Mouse (Mus musculus) liver, embryonic 13.5 days (tissue): ENCODE measurements around the gene Zfp326. TPM values are rescaled to one million over a fixed set of nuclear protein-coding genes. Genes with fewer than 3 reads are reported as not detected.

Experiments
- ATAC-seq: fragments of 200-750 bp; cut with Nextera tagmentation; 2 replicates; pipeline ENCODE4 v1.8.0; 2017; ENCODE audit warnings: low read depth, mild to moderate bottlenecking, moderate number of reproducible peaks, moderate library complexity
- DNase-seq: peaks from one replicate; pipeline ENCODE4 v3.0.0; 2022
- H3K27ac ChIP-seq: fragments of 300-500 bp; sonication (generic); 2 replicates; pipeline ENCODE4 v1.5.1; 2015; ENCODE audit warnings: moderate library complexity, mild to moderate bottlenecking, inconsistent platforms
- H3K27me3 ChIP-seq: fragments of 300-500 bp; sonication (generic); 2 replicates; pipeline ENCODE4 v1.6.1; 2015; ENCODE audit warnings: mild to moderate bottlenecking, inconsistent platforms
- H3K36me3 ChIP-seq: fragments of 300-500 bp; sonication (generic); 2 replicates; pipeline ENCODE4 v1.6.1; 2015; ENCODE audit warnings: mild to moderate bottlenecking, inconsistent platforms
- H3K4me1 ChIP-seq: fragments of 300-500 bp; sonication (generic); replicated peaks from 2 replicates; pipeline ENCODE4 v1.6.1; 2015; ENCODE audit warnings: inconsistent platforms
- H3K4me2 ChIP-seq: fragments of 300-500 bp; sonication (generic); 2 replicates; pipeline ENCODE4 v1.6.1; 2015; ENCODE audit warnings: inconsistent platforms, mild to moderate bottlenecking, moderate library complexity
- H3K4me3 ChIP-seq: fragments of 300-500 bp; sonication (generic); replicated peaks from 2 replicates; pipeline ENCODE4 v1.5.1; 2015; ENCODE audit warnings: mild to moderate bottlenecking, inconsistent platforms
- H3K9ac ChIP-seq: fragments of 300-500 bp; sonication (generic); 2 replicates; pipeline ENCODE4 v1.6.1; 2015; ENCODE audit warnings: mild to moderate bottlenecking, inconsistent platforms
- H3K9me3 ChIP-seq: fragments of 300-500 bp; sonication (generic); replicated peaks from 2 replicates; pipeline ENCODE4 v1.6.1; 2016; ENCODE audit warnings: inconsistent platforms
- WGBS: fragments of 180-500 bp; shearing (Covaris S2); methylation state at CpG from one replicate; pipeline ENCODE4 v1.1.7; 2015; ENCODE audit not compliant: insufficient replicate concordance; 5-methylcytosine and 5-hydroxymethylcytosine counted together
- polyA plus RNA-seq: library from polyadenylated mRNA; unstranded; fragments of >200 nt; fragmentation: Nextera tagmentation; extraction: Ambion mirVana; gene quantifications from 2 replicates; pipeline ENCODE4 v1.2.1, GENCODE M21; 2015

Gene Zfp326
- polyA plus RNA-seq, 1 experiment from 2014 or later: 8.5 TPM

DNA sequence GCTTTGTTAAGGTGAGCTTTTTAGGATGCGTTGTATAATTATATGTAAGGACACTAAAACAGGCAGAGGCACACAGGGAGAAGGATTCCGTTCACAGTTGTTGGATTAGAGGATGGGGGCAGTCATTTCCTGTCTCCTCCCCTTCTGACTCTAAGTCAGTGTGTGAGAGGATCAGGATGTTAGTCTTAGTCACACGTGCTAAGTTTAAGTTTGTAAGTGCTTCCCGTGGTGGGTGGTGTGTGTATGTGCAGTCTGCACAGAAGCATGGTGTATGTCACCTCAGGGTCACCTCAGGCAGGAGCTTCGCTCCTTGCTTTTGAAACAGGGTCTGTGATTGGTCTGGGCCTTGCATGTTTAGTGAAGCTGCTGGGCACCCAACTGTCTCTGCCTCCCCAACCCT, 35.1 kb downstream of the Zfp326 start:
- no peak for DNase-seq
- H3K4me1 ChIP-seq: 0 out of 2 replicates have a peak, but pooled peaks cover 3% of the 10 kb centered on the region
- H3K4me3 ChIP-seq: no peak overlapping the region
- peaks cover 54% of the 10 kb centered on the region for H3K36me3 ChIP-seq
- H3K4me2 ChIP-seq: no peak overlapping the region
- no peaks in the 10 kb centered on the region for H3K27me3 ChIP-seq
- 51% methylated on average over 5 of the region's 5 CpGs for WGBS
- ATAC-seq: no peak
- H3K9me3 ChIP-seq: no peaks in the 10 kb centered on the region
- no peak overlapping the region for H3K27ac ChIP-seq
- H3K9ac ChIP-seq: no peak overlapping the region

DNA sequence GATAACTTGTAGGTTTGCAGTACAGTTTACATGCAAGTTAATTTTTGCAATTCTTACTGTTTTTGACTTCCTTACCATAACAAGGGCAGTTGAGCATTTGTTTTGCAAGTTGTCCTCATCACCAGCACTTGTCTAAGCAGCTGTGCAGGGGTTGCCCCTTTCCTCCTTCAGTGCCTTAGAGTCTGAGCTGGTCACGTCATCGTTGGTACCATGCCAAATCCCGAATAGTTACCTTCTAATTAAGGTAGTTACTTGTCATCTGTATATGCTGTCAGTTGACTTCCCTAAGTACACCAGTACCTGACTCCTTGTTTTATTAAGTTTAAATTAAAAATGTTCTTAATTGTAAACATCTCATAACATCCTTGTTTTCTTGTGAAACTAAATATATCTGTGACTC, 41.0 kb downstream of the Zfp326 start:
- DNase-seq: no peak
- no peak for ATAC-seq
- H3K9ac ChIP-seq: no peak overlapping the region
- H3K27ac ChIP-seq: no peak overlapping the region
- 82% methylated on average over 3 of the region's 3 CpGs for WGBS
- H3K4me1 ChIP-seq: 0 out of 2 replicates have a peak, but pooled peaks cover 3% of the 10 kb centered on the region
- H3K9me3 ChIP-seq: no peaks in the 10 kb centered on the region
- H3K36me3 ChIP-seq: peaks cover 36% of the 10 kb centered on the region
- no peaks in the 10 kb centered on the region for H3K27me3 ChIP-seq
- no peak overlapping the region for H3K4me3 ChIP-seq
- no peak overlapping the region for H3K4me2 ChIP-seq

DNA sequence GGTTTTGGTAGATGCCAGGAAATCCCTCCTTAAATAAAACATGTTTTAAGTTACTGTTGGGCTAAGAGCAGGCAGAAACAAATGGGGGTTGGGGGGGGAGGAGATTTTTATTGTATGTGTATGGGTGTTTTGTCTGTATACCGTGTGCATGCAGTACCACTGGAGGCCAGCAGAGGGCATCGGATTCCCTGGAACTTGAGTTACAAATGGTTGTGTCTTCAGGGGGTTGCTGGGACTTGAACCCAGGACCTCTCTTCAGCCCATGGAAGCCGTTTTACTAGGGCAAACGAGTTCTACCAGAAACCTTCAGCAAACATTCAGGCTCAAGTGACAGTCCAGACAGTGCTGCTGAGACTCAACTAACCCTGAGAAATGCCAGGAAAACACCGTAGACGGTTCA, 41.9 kb downstream of the Zfp326 start:
- no peak overlapping the region for H3K4me2 ChIP-seq
- 66% methylated on average over 6 of the region's 6 CpGs for WGBS
- DNase-seq (no peak), ATAC-seq (no peak)
- no peak overlapping the region for H3K9ac ChIP-seq
- H3K4me1 ChIP-seq: 0 out of 2 replicates have a peak, but pooled peaks cover 3% of the 10 kb centered on the region
- H3K9me3 ChIP-seq: no peaks in the 10 kb centered on the region
- H3K4me3 ChIP-seq: no peak overlapping the region
- H3K36me3 ChIP-seq: peaks cover 30% of the 10 kb centered on the region
- H3K27me3 ChIP-seq: no peaks in the 10 kb centered on the region
- H3K27ac ChIP-seq: no peak overlapping the region

DNA sequence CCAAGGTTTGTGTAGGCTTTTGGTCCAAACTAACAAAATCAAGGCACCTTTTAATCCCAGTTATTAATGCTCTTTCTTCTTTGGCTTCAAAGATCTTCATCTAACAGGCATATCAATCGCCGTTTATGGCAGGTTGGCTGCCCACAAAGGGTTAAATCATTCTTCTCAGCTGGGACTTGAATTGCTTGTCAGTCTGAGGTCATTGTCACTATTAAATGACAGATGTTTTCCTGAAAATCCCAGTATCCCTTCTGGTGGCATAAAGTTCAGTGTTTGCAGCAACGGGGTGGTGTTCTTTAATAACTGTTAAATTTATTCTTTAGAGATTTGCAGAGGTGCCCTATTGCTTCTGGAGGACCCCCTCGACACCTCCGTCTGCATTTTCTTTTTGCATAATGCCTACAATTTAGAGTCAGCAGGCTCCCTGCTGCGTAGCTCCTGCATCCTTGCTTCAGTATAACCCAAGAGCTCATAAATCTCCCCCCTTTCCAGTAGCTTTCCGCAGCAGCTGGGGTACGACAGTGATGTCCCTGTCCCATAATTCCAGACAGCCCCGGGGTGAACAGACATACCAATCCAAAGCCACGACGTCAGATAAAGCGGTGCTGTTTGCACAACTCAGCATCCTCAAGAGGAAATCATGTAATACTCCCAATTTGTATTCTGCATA, 46.6 kb downstream of the Zfp326 start:
- Histone ChIP-seq H3K27ac (no peak overlapping the region), H3K36me3 (peaks cover 6% of the 10 kb centered on the region), H3K27me3 (no peaks in the 10 kb centered on the region), H3K4me2 (no peak overlapping the region), H3K4me3 (no peak overlapping the region), H3K9me3 (no peaks in the 10 kb centered on the region), H3K9ac (no peak overlapping the region), H3K4me1 (no peaks in the 10 kb centered on the region)
- ATAC-seq: no peak
- no peak for DNase-seq
- WGBS: 76% methylated on average over 12 of the region's 12 CpGs

DNA sequence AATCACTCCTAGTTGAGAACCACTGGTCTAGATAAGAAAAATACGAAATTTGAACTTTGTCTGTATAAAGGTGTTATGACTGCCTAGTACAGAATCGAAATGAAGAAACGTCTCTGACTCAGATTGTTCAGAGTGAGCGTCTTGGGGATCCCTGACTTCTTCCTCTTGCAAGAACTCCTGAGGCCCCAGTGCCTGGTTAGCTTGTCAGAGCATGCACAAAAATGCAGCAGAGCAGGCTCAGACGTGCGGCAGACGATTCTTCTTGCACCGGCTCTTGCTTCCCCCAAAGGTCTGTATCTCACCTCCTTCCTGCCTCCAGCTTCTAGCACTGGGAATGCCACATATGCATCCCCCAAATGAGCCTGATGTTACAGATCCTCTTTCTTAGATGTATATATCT, 48.0 kb downstream of the Zfp326 start:
- H3K9ac ChIP-seq: no peak overlapping the region
- no peak for DNase-seq
- no peak for ATAC-seq
- no peaks in the 10 kb centered on the region for H3K9me3 ChIP-seq
- H3K27ac ChIP-seq: no peak overlapping the region
- no peaks in the 10 kb centered on the region for H3K27me3 ChIP-seq
- H3K36me3 ChIP-seq: no peaks in the 10 kb centered on the region
- H3K4me1 ChIP-seq: no peaks in the 10 kb centered on the region
- no peak overlapping the region for H3K4me3 ChIP-seq
- no peak overlapping the region for H3K4me2 ChIP-seq
- 79% methylated on average over 8 of the region's 8 CpGs for WGBS

DNA sequence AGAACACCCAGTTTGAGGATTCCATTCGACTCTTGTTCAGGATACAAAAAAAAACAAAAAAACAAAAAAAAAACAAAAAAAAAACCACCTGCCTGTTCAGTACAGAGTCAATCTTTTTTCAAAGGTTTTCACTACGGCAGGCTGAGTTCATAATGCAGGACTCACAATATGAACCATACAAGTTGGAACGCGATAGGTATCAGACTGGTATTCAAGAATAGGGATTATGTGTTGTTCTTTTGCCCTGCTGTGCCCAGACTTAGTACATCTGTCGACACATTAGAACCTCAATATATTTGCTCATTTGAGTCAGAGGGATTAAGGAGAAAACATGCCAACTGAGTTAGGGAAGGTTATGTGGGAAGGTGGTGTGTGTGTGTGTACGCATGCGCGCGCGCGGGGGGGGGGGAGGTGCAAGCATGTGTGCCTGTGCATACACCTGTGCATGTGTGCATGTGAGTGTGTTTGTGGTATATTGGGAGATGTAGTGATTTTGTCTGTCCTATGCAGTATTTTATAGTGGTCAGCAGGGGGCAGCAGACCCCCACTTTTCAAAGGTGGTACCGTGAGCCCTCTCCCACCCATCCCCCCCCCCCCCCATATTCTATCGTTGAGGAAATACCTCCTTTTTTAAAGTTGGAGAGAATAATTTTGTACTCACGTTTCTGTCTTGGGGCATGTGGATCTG, 49.3 kb downstream of the Zfp326 start:
- WGBS: 58% methylated on average over 14 of the region's 14 CpGs
- Histone ChIP-seq H3K27ac (no peak overlapping the region), H3K9me3 (no peaks in the 10 kb centered on the region), H3K4me1 (no peaks in the 10 kb centered on the region), H3K27me3 (no peaks in the 10 kb centered on the region), H3K9ac (no peak overlapping the region), H3K4me2 (no peak overlapping the region), H3K36me3 (no peaks in the 10 kb centered on the region), H3K4me3 (no peak overlapping the region)
- DNase-seq (no peak), ATAC-seq (no peak)

DNA sequence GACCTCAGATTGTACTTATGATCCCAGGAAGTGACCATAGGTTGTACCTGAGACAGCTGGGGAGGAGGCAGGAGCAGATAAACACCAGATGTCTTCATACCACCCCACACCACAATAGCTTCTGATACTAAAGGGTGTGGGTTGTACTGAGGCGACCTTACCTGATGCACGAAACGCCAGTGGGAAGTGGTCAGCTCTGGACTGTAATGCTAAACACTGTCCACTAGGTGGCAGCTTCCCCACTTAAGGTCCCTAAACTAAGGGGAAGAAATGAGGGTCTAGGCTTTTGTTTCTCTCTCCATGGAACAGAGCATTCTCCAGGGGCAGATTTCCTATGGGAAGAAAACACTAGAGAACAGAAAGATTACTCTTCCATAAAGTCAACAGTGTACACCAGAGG, 53.9 kb downstream of the Zfp326 start:
- no peak overlapping the region for H3K4me3 ChIP-seq
- H3K27me3 ChIP-seq: no peaks in the 10 kb centered on the region
- H3K9me3 ChIP-seq: no peaks in the 10 kb centered on the region
- no peak overlapping the region for H3K27ac ChIP-seq
- no peaks in the 10 kb centered on the region for H3K36me3 ChIP-seq
- no peaks in the 10 kb centered on the region for H3K4me1 ChIP-seq
- no peak overlapping the region for H3K9ac ChIP-seq
- DNase-seq: no peak
- H3K4me2 ChIP-seq: no peak overlapping the region
- 35% methylated on average over 3 of the region's 3 CpGs for WGBS
- no peak for ATAC-seq

DNA sequence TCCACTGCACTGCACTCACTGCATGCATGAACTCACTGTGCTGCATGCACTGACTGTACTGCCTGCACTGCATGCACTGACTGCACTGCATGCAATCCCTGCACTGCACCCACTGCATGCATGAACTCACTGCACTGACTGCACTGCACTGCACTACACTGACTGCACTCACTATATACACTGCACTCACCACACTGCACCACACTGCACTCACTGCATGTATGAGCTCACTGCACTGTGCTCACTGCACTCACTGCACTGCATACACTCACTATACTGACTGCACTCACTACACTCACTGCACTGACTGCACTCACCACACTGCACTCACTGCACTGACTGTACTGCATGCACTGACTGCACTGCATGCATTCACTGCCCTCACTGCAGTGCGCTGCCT, 56.0 kb downstream of the Zfp326 start:
- Histone ChIP-seq H3K9ac (no peak overlapping the region), H3K36me3 (no peaks in the 10 kb centered on the region), H3K27me3 (no peaks in the 10 kb centered on the region), H3K4me1 (no peaks in the 10 kb centered on the region), H3K27ac (no peak overlapping the region), H3K4me3 (no peak overlapping the region), H3K9me3 (no peaks in the 10 kb centered on the region), H3K4me2 (no peak overlapping the region)
- DNase-seq (no peak), ATAC-seq (no peak)
- WGBS: 70% methylated on average over 1 of the region's 1 CpGs

DNA sequence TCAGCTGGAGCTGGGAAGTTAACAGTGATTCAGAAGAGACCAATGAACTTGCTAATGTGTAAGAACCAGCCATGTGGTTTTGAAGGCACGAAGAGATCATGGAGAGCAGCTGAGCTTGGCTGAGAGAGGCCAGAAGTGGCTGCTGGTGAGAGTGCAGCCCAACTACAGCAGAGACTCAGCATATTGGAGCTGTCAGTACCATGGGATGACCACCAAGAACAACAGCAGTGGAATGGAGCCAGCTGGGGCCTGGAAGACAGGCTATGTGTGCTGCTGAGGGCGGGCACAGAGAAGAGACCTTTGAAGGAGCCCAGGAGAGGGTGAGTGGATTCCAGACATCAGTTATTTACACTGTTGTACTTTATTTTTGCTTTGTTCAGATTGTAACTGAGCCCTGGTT, 65.6 kb downstream of the Zfp326 start:
- H3K27me3 ChIP-seq: no peaks in the 10 kb centered on the region
- WGBS: 48% methylated on average over 2 of the region's 2 CpGs
- ATAC-seq: no peak
- no peak overlapping the region for H3K9ac ChIP-seq
- no peaks in the 10 kb centered on the region for H3K36me3 ChIP-seq
- H3K9me3 ChIP-seq: no peaks in the 10 kb centered on the region; the same call in 1 of the 2 replicates
- DNase-seq: no peak
- no peak overlapping the region for H3K4me2 ChIP-seq
- no peak overlapping the region for H3K27ac ChIP-seq
- H3K4me3 ChIP-seq: no peak overlapping the region
- H3K4me1 ChIP-seq: no peaks in the 10 kb centered on the region

Other genes starting within 250 kb of the Zfp326 start
- gene Lrrc8d, start 176.6 kb upstream of the Zfp326 start, polyA plus RNA-seq: 9.4 and 11.4 TPM in 2 replicates